In the genomic region with DNA sequence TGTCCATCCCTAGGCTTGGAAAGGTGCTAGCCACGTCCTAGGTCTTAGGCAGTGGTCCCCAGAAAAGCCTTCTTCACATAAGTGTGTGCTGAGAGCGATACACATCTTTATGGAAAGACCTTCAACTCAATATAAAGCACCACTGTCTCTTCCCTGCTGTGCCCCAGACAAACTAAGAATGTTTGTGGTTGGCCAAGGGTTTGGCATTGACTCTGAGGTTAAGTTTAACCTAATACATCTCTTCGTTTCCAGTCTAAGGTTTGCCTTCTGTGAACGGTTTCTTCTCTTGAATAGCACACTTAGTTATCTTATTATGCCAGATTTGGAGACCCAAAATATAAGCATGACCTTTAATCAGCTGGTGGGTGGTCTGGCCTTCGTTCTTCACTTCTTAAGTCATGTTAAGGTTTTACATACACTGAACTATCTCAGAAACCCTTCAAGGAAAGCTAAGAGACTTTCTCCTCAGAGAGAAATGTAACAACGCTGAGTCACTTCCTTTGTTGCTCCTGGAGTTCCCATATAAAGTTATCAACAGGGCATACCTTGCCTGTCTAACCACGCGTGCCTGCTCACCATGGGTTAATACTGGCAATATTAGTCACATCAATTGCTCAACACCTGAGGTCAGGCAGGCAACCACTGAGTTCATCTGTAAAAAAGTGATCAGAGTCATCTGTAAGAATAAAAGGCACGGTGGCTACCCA, we compare ENCODE assay signal across 21 mouse cellular contexts. TPM values are rescaled to one million over a fixed set of nuclear protein-coding genes. Genes with fewer than 3 reads are reported as not detected.
DNase-seq lines count a peak whose midpoint lies in the region; ATAC-seq and TF ChIP-seq lines count a peak whose summit lies in the region.
"Had no signal": no experiment of that assay in that cellular context is flagged by ENCODE, and none has a peak within 500 bp of the region (broad histone marks: within the 10 kb centered on the region; RNA-seq: fewer than 3 reads in every experiment).

No protein-coding gene starts in this region.

- no peak for ATAC-seq in embryonic facial prominence, embryonic 14.5 days (ENCODE audit: low read depth)
- ATAC-seq in stomach, postnatal 0 days (ENCODE audit: low FRiP score, low TSS enrichment): no peak
- ATAC-seq in forebrain, embryonic 14.5 days: no peak
- ATAC-seq: forebrain, embryonic 16.5 days had no signal

- TF ChIP-seq EP300 in stomach, postnatal 0 days (optimal IDR thresholded peaks at IDR 0.05): no peak

- no peaks in the 10 kb centered on the region for H3K36me3 ChIP-seq in embryonic facial prominence, embryonic 14.5 days (ENCODE audit: control insufficient read depth, insufficient read depth, low read length)
- H3K36me3 ChIP-seq in embryonic facial prominence, embryonic 10.5 days (replicated peaks): no peaks in the 10 kb centered on the region
- H3K36me3 ChIP-seq in stomach, postnatal 0 days (ENCODE audit: control insufficient read depth, insufficient read depth, low read length): no peaks in the 10 kb centered on the region
- no peaks in the 10 kb centered on the region for H3K36me3 ChIP-seq in forebrain, embryonic 14.5 days (ENCODE audit: control insufficient read depth, insufficient read depth, low read length)
- H3K36me3 ChIP-seq in kidney, adult 2 months (ENCODE audit: control insufficient read depth, insufficient read depth, low read length): no peaks in the 10 kb centered on the region

- peaks cover 32% of the 10 kb centered on the region for H3K4me1 ChIP-seq in embryonic facial prominence, embryonic 14.5 days (ENCODE audit: control insufficient read depth, insufficient read depth, low read length)
- peaks cover 24% of the 10 kb centered on the region for H3K4me1 ChIP-seq in embryonic facial prominence, embryonic 10.5 days
- H3K4me1 ChIP-seq in stomach, postnatal 0 days (replicated peaks; ENCODE audit: control insufficient read depth, insufficient read depth): no peaks in the 10 kb centered on the region
- no peaks in the 10 kb centered on the region; the same call in 1 of the 2 replicates for H3K4me1 ChIP-seq in forebrain, embryonic 14.5 days (ENCODE audit: control insufficient read depth, insufficient read depth, low read length)
- H3K4me1 ChIP-seq in kidney, adult 2 months (ENCODE audit: control insufficient read depth, insufficient read depth, low read length): no peaks in the 10 kb centered on the region

- 0 out of 2 replicates have a peak overlapping the region, but pooled peaks have one; percentile 13 for H3K27ac ChIP-seq in embryonic facial prominence, embryonic 14.5 days (replicated peaks; ENCODE audit: low read depth, low read length)
- H3K27ac ChIP-seq in embryonic facial prominence, embryonic 10.5 days (replicated peaks): no peak overlapping the region
- no peak overlapping the region for H3K27ac ChIP-seq in stomach, postnatal 0 days (replicated peaks)
- H3K27ac ChIP-seq in forebrain, embryonic 14.5 days (ENCODE audit: low read depth, low read length): no peak overlapping the region
- no peak overlapping the region for H3K27ac ChIP-seq in kidney, adult 2 months (ENCODE audit: insufficient read depth, low read depth, low read length)

- no peak for TF ChIP-seq POLR2A in kidney, adult 2 months (IDR thresholded peaks at IDR 0.05; ENCODE audit: low read depth, low read length)

- peak; percentile 34 for DNase-seq in embryonic facial prominence, embryonic 14.5 days (ENCODE audit: low spot score)
- no peak for DNase-seq in embryonic facial prominence, embryonic 10.5 days (ENCODE audit: low spot score)
- DNase-seq in urinary bladder, postnatal 36 days (ENCODE audit: low spot score in 2 of 2): peak; percentile 36 to 39
- no peak for DNase-seq in urinary bladder, postnatal 10 days (ENCODE audit: low spot score)
- DNase-seq in fibroblast of lung, adult 2 months (ENCODE audit: low read depth): peak; percentile 55
- DNase-seq in stomach, postnatal 0 days (ENCODE audit: low spot score): no peak
- DNase-seq in forebrain, embryonic 14.5 days (ENCODE audit: low spot score): no peak
- DNase-seq in kidney, adult 2 months: no peak
- DNase-seq: adrenal gland, postnatal 14 days; cerebellum, adult 11-12 months; cerebellum, postnatal 36 days; kidney, adult 8-10 months; kidney, postnatal 14 days; lung, adult 18-20 months; lung, postnatal 14 days; thymus, postnatal 14 days had no signal

- no peak overlapping the region for H3K9ac ChIP-seq in embryonic facial prominence, embryonic 14.5 days (ENCODE audit: low read depth, low read length)
- no peak overlapping the region for H3K9ac ChIP-seq in stomach, postnatal 0 days (ENCODE audit: low read length)
- H3K9ac ChIP-seq in forebrain, embryonic 14.5 days (ENCODE audit: low read length): no peak overlapping the region

- H3K4me3 ChIP-seq in embryonic facial prominence, embryonic 14.5 days (ENCODE audit: low read depth, low read length): no peak overlapping the region
- H3K4me3 ChIP-seq in embryonic facial prominence, embryonic 10.5 days: no peak overlapping the region
- no peak overlapping the region for H3K4me3 ChIP-seq in stomach, postnatal 0 days (ENCODE audit: low read depth, low read length)
- H3K4me3 ChIP-seq in forebrain, embryonic 14.5 days (ENCODE audit: low read depth, low read length): no peak overlapping the region
- no peak overlapping the region for H3K4me3 ChIP-seq in kidney, adult 2 months (ENCODE audit: insufficient read depth, low read depth, low read length)

- TF ChIP-seq CTCF in stomach, postnatal 0 days (IDR thresholded peaks at IDR 0.05; ENCODE audit: low read depth): no peak
- TF ChIP-seq CTCF in kidney, adult 2 months (conservative IDR thresholded peaks at IDR 0.05; ENCODE audit: insufficient read depth, insufficient read length, low read depth, low read length): no peak

- no peak overlapping the region for H3K4me2 ChIP-seq in embryonic facial prominence, embryonic 14.5 days (ENCODE audit: low read depth, low read length)
- H3K4me2 ChIP-seq in stomach, postnatal 0 days (replicated peaks; ENCODE audit: low read depth): no peak overlapping the region
- H3K4me2 ChIP-seq in forebrain, embryonic 14.5 days (ENCODE audit: low read length): no peak overlapping the region
- H3K4me2 ChIP-seq: liver, embryonic 11.5 days had no signal

- no peaks in the 10 kb centered on the region for H3K27me3 ChIP-seq in embryonic facial prominence, embryonic 14.5 days (replicated peaks; ENCODE audit: control insufficient read depth, insufficient read depth, low read length)
- H3K27me3 ChIP-seq in embryonic facial prominence, embryonic 10.5 days (replicated peaks; ENCODE audit: low read depth, poor library complexity, severe bottlenecking): peaks cover 5% of the 10 kb centered on the region; the same call in 1 of the 2 replicates
- no peaks in the 10 kb centered on the region for H3K27me3 ChIP-seq in stomach, postnatal 0 days (ENCODE audit: control insufficient read depth, insufficient read depth, low read length)
- no peaks in the 10 kb centered on the region for H3K27me3 ChIP-seq in forebrain, embryonic 14.5 days (replicated peaks; ENCODE audit: control insufficient read depth, insufficient read depth, low read length)
- H3K27me3 ChIP-seq in kidney, adult 2 months (replicated peaks; ENCODE audit: control insufficient read depth, insufficient read depth, low read length): no peaks in the 10 kb centered on the region

- 82% methylated on average over 9 of the region's 9 CpGs for WGBS in embryonic facial prominence, embryonic 14.5 days
- 91% methylated on average over 9 of the region's 9 CpGs for WGBS in embryonic facial prominence, embryonic 10.5 days
- WGBS in stomach, postnatal 0 days: 74% methylated on average over 9 of the region's 9 CpGs
- WGBS in forebrain, embryonic 14.5 days: 93% methylated on average over 9 of the region's 9 CpGs
- WGBS in kidney, adult 2 months: 88% methylated on average over 9 of the region's 9 CpGs

- H3K9me3 ChIP-seq in embryonic facial prominence, embryonic 14.5 days (ENCODE audit: control insufficient read depth, low read length): no peaks in the 10 kb centered on the region
- no peaks in the 10 kb centered on the region for H3K9me3 ChIP-seq in embryonic facial prominence, embryonic 10.5 days
- no peaks in the 10 kb centered on the region for H3K9me3 ChIP-seq in stomach, postnatal 0 days (ENCODE audit: control insufficient read depth, low read length)
- no peaks in the 10 kb centered on the region for H3K9me3 ChIP-seq in forebrain, embryonic 14.5 days (replicated peaks; ENCODE audit: control insufficient read depth, low read length)

RNA-seq across cellular contexts. Expression of a gene that starts 3.5 kb away (rescaled TPM):
- 5.5 and 7.5 TPM in 2 replicates for polyA plus RNA-seq in embryonic facial prominence, embryonic 14.5 days (2014; fragmentation: Nextera tagmentation; extraction: Ambion mirVana)
- polyA plus RNA-seq in embryonic facial prominence, embryonic 10.5 days (2016; fragmentation: Nextera tagmentation; extraction: Ambion mirVana): 0.04 and 0.05 TPM in 2 replicates
- 0.04 and 0.07 TPM in 2 replicates for polyA plus RNA-seq in stomach, postnatal 0 days (2015; fragmentation: Nextera tagmentation; extraction: Ambion mirVana)
- 0.03 and 0.04 TPM in 2 replicates for polyA plus RNA-seq in forebrain, embryonic 14.5 days (2014; fragmentation: Nextera tagmentation; extraction: Ambion mirVana)
- polyA plus RNA-seq in kidney, adult 2 months (2012; rRNA removed): 0.01 and 0.42 TPM in 2 replicates

RNA-seq across cellular contexts. Expression of a gene that starts 5.8 kb away (rescaled TPM):
- polyA plus RNA-seq in embryonic facial prominence, embryonic 14.5 days (2014; fragmentation: Nextera tagmentation; extraction: Ambion mirVana): 0.26 and 0.75 TPM in 2 replicates
- polyA plus RNA-seq in embryonic facial prominence, embryonic 10.5 days (2016; fragmentation: Nextera tagmentation; extraction: Ambion mirVana): 0.09 TPM in 1 of 2 replicates, not detected in the other
- 0.06 TPM in 1 of 2 replicates, not detected in the other for polyA plus RNA-seq in stomach, postnatal 0 days (2015; fragmentation: Nextera tagmentation; extraction: Ambion mirVana)
- not detected in 2 replicates for polyA plus RNA-seq in forebrain, embryonic 14.5 days (2014; fragmentation: Nextera tagmentation; extraction: Ambion mirVana)
- polyA plus RNA-seq in kidney, adult 2 months (2012; rRNA removed): 0.08 TPM in 1 of 2 replicates, not detected in the other
- polyA plus RNA-seq: limb, embryonic 11.5 days; liver, embryonic 11.5 days; neural tube, embryonic 11.5 days; testis, adult 2 months had no signal

Comparison
In these comparisons a context has a peak if more than half of its experiments do, and no peak if none do; other contexts are left out.
1. DNase-seq: peak in embryonic facial prominence, embryonic 14.5 days (single experiment), urinary bladder, postnatal 36 days (2 of 2) and fibroblast of lung, adult 2 months (single experiment); none in embryonic facial prominence, embryonic 10.5 days (single experiment), urinary bladder, postnatal 10 days (single experiment), stomach, postnatal 0 days (single experiment), forebrain, embryonic 14.5 days (single experiment) and kidney, adult 2 months (single experiment).